Mouse (Mus musculus): ENCODE data around the gene Sgsm2. TPM values are rescaled to one million over a fixed set of nuclear protein-coding genes. Genes with fewer than 3 reads are reported as not detected.
A peak's percentile ranks its signal among the peaks of the same experiment; 100 is the strongest.

Gene Sgsm2
- polyA plus RNA-seq, 1 experiment from 2014 or later, result 5.5 TPM

DNA sequence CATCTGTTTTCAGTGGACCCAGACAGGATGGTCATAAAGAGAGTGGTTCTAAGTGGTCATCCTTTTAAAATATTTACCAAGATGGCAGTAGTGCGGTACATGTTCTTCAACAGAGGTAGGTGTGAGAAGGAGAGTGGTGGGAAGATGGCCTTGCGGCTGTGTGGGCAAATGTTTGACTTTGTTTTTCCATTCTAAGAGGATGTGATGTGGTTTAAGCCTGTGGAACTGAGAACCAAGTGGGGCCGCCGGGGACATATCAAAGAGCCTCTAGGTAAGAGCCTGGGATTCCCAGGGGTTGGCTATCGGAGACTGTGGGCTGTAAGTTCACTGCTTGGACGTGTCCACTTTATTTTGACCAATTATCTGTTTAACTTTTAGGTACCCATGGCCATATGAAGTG is 11.0 kb upstream of the Sgsm2 start:
- Histone ChIP-seq H3K27me3 (ENCODE audit: insufficient read depth, poor library complexity, severe bottlenecking) (no peaks in the 10 kb centered on the region), H3K27ac (no peak overlapping the region), H3K36me3 (peaks cover 77% of the 10 kb centered on the region), H3K4me3 (no peak overlapping the region), H3K4me1 (no peaks in the 10 kb centered on the region), H3K9me3 (no peaks in the 10 kb centered on the region)
- no peak for DNase-seq (ENCODE audit: low spot score)
- 95% methylated on average over 6 of the region's 6 CpGs for WGBS

DNA sequence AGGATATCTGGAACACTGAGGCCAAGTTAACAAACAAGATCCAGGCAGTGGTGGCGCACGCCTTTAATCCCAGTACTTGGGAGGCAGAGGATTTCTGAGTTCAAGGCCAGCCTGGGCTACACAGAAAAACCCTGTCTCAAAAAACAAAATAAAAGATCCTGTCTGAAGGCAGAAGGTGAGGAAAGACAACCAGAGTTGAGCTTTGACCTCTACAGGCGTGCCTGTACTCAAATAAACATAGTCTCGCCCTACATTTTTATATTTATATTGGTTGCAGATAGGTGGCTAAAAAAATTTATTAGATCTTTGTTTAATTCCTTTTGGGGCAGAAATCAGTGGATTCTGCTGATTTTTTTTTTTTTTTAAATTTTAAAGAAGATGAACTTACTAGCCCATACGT is 5.6 kb upstream of the Sgsm2 start:
- DNase-seq (ENCODE audit: low spot score), result no peak
- Histone ChIP-seq H3K9me3 (no peaks in the 10 kb centered on the region), H3K4me3 (no peak overlapping the region), H3K4me1 (peaks cover 6% of the 10 kb centered on the region), H3K27me3 (ENCODE audit: insufficient read depth, poor library complexity, severe bottlenecking) (no peaks in the 10 kb centered on the region), H3K36me3 (peaks cover 82% of the 10 kb centered on the region), H3K27ac (no peak overlapping the region)
- WGBS, result 90% methylated on average over 5 of the region's 5 CpGs

DNA sequence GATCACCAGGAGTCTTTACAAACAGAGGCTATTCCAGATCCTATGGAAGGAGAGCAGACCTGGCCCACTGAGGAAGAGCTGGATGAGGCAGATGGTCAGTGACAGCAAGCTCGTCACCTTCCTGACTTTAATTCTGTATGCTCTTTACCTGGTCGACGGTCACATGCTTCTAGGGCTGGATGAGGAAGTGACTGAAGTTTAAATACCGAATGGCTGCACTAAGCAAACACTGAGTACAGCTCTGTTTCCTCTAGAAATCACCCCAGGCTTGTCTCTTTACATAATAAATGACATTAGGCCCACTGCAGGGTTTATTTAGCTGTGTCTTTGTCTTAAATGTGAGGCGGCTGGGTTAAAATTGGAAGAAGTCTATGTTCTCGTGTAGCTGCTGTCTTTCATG is 4.7 kb upstream of the Sgsm2 start:
- Histone ChIP-seq H3K9me3 (no peaks in the 10 kb centered on the region), H3K36me3 (peaks cover 73% of the 10 kb centered on the region), H3K27ac (no peak overlapping the region), H3K4me1 (peaks cover 15% of the 10 kb centered on the region), H3K27me3 (ENCODE audit: insufficient read depth, poor library complexity, severe bottlenecking) (no peaks in the 10 kb centered on the region), H3K4me3 (no peak overlapping the region)
- WGBS, result 91% methylated on average over 6 of the region's 6 CpGs
- no peak for DNase-seq (ENCODE audit: low spot score)

DNA sequence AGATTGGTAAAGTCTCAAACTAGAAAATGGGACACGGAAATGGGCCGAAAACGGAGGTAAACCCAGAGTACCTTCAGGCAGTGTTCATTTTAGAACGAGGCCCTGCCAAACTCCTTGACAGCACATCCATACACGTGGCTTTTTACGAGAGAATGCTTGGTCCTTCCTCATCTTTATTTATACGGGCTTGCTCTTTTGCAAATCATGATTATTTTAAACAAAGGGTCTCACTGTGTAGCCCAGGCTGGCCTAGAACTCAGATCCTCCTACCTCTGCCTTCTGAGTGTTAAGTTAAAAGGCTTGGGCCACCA is 1.6 kb upstream of the Sgsm2 start:
- H3K27me3 ChIP-seq (ENCODE audit: insufficient read depth, poor library complexity, severe bottlenecking), result no peaks in the 10 kb centered on the region
- H3K4me1 ChIP-seq, result peaks cover 19% of the 10 kb centered on the region
- under 1% methylated on average over 7 of the region's 7 CpGs for WGBS
- H3K4me3 ChIP-seq, result peak overlapping the region; percentile 90
- peak overlapping the region; percentile 89 for H3K27ac ChIP-seq
- H3K9me3 ChIP-seq, result no peaks in the 10 kb centered on the region
- peaks cover 43% of the 10 kb centered on the region for H3K36me3 ChIP-seq
- no peak for DNase-seq (ENCODE audit: low spot score)

DNA sequence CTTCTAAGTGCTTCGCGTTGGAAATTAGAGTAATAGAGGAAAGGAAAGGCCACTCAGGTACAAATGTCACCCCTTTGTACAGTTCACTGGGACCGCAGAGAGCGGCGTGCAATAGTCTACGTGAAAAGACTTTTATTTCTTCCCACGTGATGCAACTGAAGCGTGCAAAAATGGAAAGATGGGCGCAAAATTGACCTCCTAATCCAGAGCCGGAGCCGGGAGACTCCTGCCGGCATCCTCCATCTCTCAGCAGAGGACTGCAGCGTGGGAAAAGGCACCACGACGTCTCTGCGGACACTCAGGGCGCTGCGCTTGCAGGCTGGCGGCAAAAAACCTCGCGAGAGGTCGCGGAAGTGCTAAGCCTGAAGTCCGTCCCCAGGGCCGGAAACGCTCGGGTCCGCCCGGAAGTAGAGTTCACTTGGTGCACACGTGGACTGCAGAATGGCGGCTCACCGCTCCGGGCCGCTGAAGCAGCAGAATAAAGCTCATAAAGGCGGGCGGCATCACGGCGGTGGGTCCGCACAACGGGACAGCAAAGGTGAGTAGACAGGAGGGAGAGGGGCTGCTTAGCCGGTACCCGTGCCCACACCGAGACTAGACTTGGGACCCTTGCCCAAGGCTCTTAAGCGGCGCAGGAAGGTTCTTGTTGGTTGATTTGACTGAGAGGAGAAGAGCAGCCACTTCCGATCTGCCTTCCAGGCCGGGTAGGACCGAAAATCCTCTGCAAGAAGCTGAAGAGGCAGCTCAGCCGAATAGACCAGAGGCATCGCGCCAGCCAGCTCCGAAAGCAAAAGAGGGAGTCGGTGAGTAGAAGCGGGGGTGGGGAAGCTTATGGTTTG is 1.0 kb upstream of the Sgsm2 start, which contains the start of gene Tsr1:
Tsr1 (plus strand) TSS at position 394 of the 839 bp plus-strand sequence.
- H3K9me3 ChIP-seq, result no peaks in the 10 kb centered on the region
- DNase-seq (ENCODE audit: low spot score), result peak; percentile 96
- under 1% methylated on average over 54 of the region's 54 CpGs for WGBS
- peak within 1 kb of the TSS; percentile 89 for H3K27ac ChIP-seq
- no peaks in the 10 kb centered on the region for H3K27me3 ChIP-seq (ENCODE audit: insufficient read depth, poor library complexity, severe bottlenecking)
- peaks cover 19% of the 10 kb centered on the region for H3K4me1 ChIP-seq
- H3K36me3 ChIP-seq, result peaks cover 37% of the 10 kb centered on the region
- peak within 1 kb of the TSS; percentile 90 for H3K4me3 ChIP-seq

DNA sequence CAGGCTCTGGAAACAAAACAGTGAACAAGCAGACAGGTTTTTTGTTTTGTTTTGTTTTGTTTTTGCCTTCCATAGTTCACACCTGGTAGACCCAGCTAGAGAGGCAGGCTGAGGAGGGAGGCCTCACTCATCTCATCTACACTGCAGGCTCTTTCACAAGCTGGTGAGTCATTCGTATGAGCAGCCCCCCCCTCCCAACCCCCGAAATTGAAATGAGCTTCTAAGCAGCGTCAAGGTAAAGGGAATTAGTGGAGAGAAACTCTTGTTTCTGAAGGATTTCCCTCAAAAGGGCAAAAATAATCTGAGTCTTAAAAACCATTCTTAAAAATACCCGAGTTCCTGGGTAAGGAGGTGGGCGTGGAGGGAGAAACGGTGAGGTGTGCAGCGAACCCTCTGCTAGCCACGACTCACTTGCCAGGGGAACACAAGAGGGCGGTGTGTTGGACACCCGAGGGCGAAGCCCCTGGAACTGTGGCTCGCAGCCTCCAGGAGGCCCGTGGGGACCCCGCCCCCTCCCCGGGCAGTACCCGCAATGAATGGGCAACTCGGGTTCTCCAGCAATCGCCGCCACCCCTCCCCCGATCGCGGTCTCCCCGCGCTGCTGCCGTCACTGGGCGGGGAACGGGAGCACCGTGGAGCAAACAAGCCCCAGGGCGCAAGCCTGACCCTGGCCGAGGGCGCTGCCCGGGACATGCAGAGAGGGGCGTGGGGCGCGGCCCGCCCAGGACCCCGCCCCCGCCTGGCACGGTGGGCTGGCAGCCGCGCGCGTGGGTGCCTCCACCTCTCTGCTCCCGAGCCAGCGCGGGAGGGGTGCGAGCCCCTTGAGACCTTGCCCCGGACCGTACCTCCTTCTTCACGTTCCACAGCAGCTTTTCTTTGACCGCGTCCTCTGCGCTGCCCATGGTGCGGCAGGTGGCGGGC is 620 bp downstream of the Sgsm2 start:
- Histone ChIP-seq H3K36me3 (peaks cover 23% of the 10 kb centered on the region), H3K4me1 (peaks cover 19% of the 10 kb centered on the region), H3K27ac (peak overlapping the region; percentile 89), H3K9me3 (no peaks in the 10 kb centered on the region), H3K27me3 (ENCODE audit: insufficient read depth, poor library complexity, severe bottlenecking) (no peaks in the 10 kb centered on the region), H3K4me3 (peak overlapping the region; percentile 90)
- peak; percentile 88 for DNase-seq (ENCODE audit: low spot score)
- under 1% methylated on average over 51 of the region's 55 CpGs for WGBS

DNA sequence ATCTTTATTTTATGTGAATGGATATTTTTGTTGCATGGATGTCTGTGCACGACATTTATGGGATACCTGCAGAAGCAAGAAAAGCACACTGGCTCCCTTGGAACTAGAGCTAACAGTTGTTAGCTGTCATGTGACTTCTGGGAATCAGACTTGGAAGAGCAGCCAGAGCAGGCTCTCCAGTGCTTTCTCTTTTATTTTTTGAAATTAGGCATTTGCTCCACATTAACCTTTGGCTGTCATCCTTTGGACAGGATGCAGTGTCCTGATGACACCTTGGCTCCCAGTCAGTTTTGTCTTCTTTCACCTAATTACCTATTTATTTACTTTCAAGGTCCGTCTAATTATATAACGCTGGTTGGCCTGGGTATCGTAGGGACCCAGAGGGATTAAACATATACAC is 2.2 kb downstream of the Sgsm2 start:
- H3K4me1 ChIP-seq, result peaks cover 19% of the 10 kb centered on the region
- H3K27ac ChIP-seq, result no peak overlapping the region
- H3K9me3 ChIP-seq, result no peaks in the 10 kb centered on the region
- peaks cover 7% of the 10 kb centered on the region for H3K36me3 ChIP-seq
- 85% methylated on average over 4 of the region's 4 CpGs for WGBS
- no peak overlapping the region for H3K4me3 ChIP-seq
- no peak for DNase-seq (ENCODE audit: low spot score)
- no peaks in the 10 kb centered on the region for H3K27me3 ChIP-seq (ENCODE audit: insufficient read depth, poor library complexity, severe bottlenecking)

DNA sequence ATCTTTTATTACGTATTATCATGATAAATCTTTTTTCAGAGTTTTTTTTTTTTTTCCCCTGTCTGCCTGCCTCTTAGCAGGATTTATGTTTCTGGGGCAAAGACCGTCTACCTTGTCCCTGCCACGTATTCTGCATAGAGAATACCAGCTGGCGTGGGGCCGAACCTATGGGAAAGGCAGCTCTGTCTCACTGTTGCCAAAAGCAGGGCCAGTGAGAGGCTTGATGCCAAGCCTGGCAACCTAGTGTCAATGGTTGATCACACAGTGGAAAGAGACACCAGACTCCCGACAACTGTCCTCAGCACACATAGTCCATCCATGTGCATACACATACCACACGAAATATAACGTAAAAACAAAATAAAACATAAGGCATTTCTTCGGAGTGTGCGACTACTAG is 13.8 kb downstream of the Sgsm2 start:
- Histone ChIP-seq H3K9me3 (no peaks in the 10 kb centered on the region), H3K36me3 (peaks cover 10% of the 10 kb centered on the region), H3K4me3 (no peak overlapping the region), H3K4me1 (peaks cover 11% of the 10 kb centered on the region), H3K27me3 (ENCODE audit: insufficient read depth, poor library complexity, severe bottlenecking) (no peaks in the 10 kb centered on the region), H3K27ac (no peak overlapping the region)
- WGBS, result 94% methylated on average over 10 of the region's 10 CpGs
- peak; percentile 56 for DNase-seq (ENCODE audit: low spot score)

DNA sequence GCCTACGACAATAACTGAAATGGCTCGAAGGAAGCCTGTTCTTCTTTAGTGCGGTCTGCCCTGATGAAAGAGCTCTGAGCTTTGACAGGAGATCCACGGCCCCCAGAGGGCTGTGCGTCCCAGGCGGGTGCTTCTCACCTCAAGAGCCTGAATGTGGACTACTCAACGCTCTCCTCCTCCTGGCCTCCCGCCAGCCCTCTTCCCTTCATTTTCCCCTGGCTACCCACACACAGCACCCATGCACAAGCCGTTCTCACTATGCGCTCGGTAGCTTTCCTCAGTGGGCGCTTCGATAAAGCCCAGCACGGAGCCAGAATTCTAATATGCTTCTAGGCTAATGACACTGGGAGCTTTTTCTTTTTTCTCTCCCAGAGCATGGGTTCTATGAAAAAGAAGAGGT is 14.9 kb downstream of the Sgsm2 start:
- WGBS, result 64% methylated on average over 14 of the region's 14 CpGs
- H3K36me3 ChIP-seq, result peaks cover 10% of the 10 kb centered on the region
- peak; percentile 71 for DNase-seq (ENCODE audit: low spot score)
- no peak overlapping the region for H3K27ac ChIP-seq
- H3K4me1 ChIP-seq, result peaks cover 15% of the 10 kb centered on the region
- H3K9me3 ChIP-seq, result no peaks in the 10 kb centered on the region
- H3K27me3 ChIP-seq (ENCODE audit: insufficient read depth, poor library complexity, severe bottlenecking), result no peaks in the 10 kb centered on the region
- no peak overlapping the region for H3K4me3 ChIP-seq

DNA sequence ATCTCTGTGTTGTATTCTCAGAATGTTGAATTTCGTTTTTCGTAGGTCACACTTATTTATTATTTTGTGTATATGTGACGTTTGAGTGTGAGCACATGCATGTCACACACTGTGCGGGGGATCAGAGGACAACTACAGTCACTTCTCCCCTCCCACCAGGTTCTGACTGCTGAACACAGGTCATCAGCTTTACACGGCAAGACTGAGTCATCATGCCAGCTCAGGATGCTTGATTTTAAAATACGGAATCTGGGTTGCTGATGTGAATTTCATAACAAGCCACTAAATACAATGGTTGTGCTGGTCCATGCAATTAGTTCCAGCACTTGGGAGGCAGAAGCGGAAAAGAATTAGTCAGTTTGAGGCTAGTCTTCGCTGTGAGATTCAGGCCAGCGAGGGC is 15.9 kb downstream of the Sgsm2 start:
- Histone ChIP-seq H3K4me3 (no peak overlapping the region), H3K4me1 (peaks cover 24% of the 10 kb centered on the region), H3K9me3 (no peaks in the 10 kb centered on the region), H3K27me3 (ENCODE audit: insufficient read depth, poor library complexity, severe bottlenecking) (no peaks in the 10 kb centered on the region), H3K36me3 (peaks cover 10% of the 10 kb centered on the region), H3K27ac (no peak overlapping the region)
- no peak for DNase-seq (ENCODE audit: low spot score)
- WGBS, result 78% methylated on average over 9 of the region's 9 CpGs

DNA sequence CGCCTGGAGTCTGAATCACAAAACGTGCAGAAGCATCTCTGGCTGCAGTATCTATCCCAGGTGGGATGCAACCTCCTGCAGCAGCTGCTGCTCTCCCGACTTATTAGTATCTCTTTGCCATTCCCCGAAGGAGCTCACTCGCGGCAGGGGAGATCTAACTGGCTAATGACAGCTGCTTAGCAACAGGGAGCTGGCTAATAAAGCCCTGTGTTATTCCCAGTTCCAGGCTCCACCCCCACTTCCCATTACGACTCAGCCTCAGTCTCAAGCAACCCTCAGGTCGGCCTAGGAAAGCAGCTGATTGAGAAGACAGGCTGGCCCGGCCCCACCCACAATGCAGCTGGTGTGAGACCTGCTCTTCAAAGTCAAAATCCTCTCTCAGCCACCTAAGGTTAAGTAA is 20.1 kb downstream of the Sgsm2 start:
- H3K9me3 ChIP-seq, result no peaks in the 10 kb centered on the region
- peak; percentile 89 for DNase-seq (ENCODE audit: low spot score)
- H3K4me3 ChIP-seq, result peak overlapping the region; percentile 31
- H3K27ac ChIP-seq, result no peak overlapping the region
- H3K4me1 ChIP-seq, result peaks cover 50% of the 10 kb centered on the region
- WGBS, result 8% methylated on average over 9 of the region's 9 CpGs
- no peaks in the 10 kb centered on the region for H3K36me3 ChIP-seq
- no peaks in the 10 kb centered on the region for H3K27me3 ChIP-seq (ENCODE audit: insufficient read depth, poor library complexity, severe bottlenecking)

DNA sequence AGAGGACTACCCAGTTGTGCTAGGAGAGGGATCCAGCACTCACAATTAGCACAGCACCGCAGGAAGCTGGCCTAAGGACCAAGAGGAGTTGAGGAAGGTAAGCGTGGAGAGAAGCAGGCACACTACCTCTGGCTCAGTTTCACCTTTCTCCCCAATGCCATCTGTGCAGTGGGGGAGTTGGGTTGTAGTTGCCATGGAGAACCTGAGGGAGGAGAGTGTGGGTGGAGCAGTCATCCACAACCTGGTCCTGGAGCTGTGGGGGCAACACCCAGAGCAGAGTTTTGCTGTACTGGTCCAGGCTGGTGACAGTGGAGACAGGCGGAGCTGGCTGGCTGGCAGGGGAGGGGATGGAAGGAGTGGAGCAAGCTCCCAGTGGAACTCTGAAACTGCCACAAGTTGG is 22.2 kb downstream of the Sgsm2 start:
- Histone ChIP-seq H3K9me3 (no peaks in the 10 kb centered on the region), H3K4me3 (no peak overlapping the region), H3K36me3 (no peaks in the 10 kb centered on the region), H3K27me3 (ENCODE audit: insufficient read depth, poor library complexity, severe bottlenecking) (no peaks in the 10 kb centered on the region), H3K27ac (0 out of 2 replicates have a peak overlapping the region, but pooled peaks have one; percentile 42), H3K4me1 (peaks cover 58% of the 10 kb centered on the region)
- 68% methylated on average over 3 of the region's 3 CpGs for WGBS
- DNase-seq (ENCODE audit: low spot score), result no peak

DNA sequence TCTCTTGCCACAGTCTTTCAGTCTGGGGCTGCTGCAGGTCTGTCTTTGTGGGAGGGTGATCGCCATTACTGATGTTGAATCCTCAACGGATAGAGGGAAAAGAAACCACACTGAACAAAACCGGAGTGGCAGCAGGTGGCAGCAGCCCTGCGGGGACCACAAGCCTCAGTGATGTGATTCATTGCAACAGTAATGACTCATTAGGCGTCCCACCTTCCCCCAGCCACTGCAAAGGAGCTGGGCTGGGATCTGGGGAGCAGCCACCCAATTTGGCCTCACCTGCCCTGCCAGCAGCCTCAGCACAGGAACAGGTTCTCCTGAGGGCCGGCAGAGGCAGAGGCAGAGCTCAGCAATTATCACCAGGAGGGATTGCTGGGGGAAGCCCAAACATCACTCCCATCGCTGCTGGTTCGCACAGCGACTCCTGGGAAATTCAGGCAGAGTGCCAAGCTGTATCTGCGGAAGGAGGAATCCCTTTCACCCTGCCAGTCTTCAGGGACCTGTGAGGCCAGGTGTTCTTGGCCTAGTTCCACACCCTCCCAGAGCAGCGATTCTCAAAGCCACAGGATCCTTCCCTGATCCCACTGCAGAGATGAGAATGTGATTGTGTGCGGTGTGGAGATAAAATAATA is 25.8 kb downstream of the Sgsm2 start:
- H3K27ac ChIP-seq, result peak overlapping the region; percentile 57; the same call in 1 of the 2 replicates
- H3K9me3 ChIP-seq, result no peaks in the 10 kb centered on the region
- peaks cover 17% of the 10 kb centered on the region; the same call in 1 of the 2 replicates for H3K36me3 ChIP-seq
- WGBS, result 46% methylated on average over 12 of the region's 12 CpGs
- no peaks in the 10 kb centered on the region for H3K27me3 ChIP-seq (ENCODE audit: insufficient read depth, poor library complexity, severe bottlenecking)
- peaks cover 45% of the 10 kb centered on the region for H3K4me1 ChIP-seq
- no peak for DNase-seq (ENCODE audit: low spot score)
- H3K4me3 ChIP-seq, result no peak overlapping the region
